Mouse (Mus musculus): ENCODE measurements around the gene Trem2. TPM values are rescaled to one million over a fixed set of nuclear protein-coding genes. Genes with fewer than 3 reads are reported as not detected.
"Not testable (repeated sequence)": the region's sequence is repeated elsewhere in the genome, so short reads cannot be mapped to it uniquely, and the experiment has no call there.

Gene Trem2
- polyA plus RNA-seq (2015; fragmentation: Nextera tagmentation; extraction: Ambion mirVana), result 5.1 and 5.8 TPM in 2 replicates

GRCm38 (mm10) chr17:48346231-48346630 lies at the start of gene Trem2:
Gene Trem2 (plus strand): TSS chr17:48346401.
- WGBS, result 85% methylated on average over 5 of the region's 5 CpGs
- H3K4me1 ChIP-seq (replicated peaks), result no peaks in the 10 kb centered on the region
- H3K27me3 ChIP-seq, result no peaks in the 10 kb centered on the region
- H3K9ac ChIP-seq, result no peak within 1 kb of the TSS
- no peak for ATAC-seq (ENCODE audit: low read depth)
- no peaks in the 10 kb centered on the region for H3K9me3 ChIP-seq
- H3K4me2 ChIP-seq, result no peak within 1 kb of the TSS
- H3K27ac ChIP-seq (replicated peaks), result no peak within 1 kb of the TSS
- no peak within 1 kb of the TSS for H3K4me3 ChIP-seq
- no peaks in the 10 kb centered on the region for H3K36me3 ChIP-seq

GRCm38 (mm10) chr17:48299203-48299602 lies 47.0 kb upstream of the Trem2 start, which contains the start of gene Treml2:
Gene Treml2 (plus strand): TSS chr17:48299498.
- 39% methylated on average over 3 of the region's 4 CpGs for WGBS
- ATAC-seq (ENCODE audit: low read depth), result no peak
- no peaks in the 10 kb centered on the region for H3K36me3 ChIP-seq
- H3K9ac ChIP-seq, result no peak within 1 kb of the TSS
- no peaks in the 10 kb centered on the region for H3K9me3 ChIP-seq
- H3K4me3 ChIP-seq, result no peak within 1 kb of the TSS
- no peak within 1 kb of the TSS for H3K4me2 ChIP-seq
- H3K4me1 ChIP-seq (replicated peaks), result no peaks in the 10 kb centered on the region
- H3K27ac ChIP-seq (replicated peaks), result no peak within 1 kb of the TSS
- no peaks in the 10 kb centered on the region for H3K27me3 ChIP-seq

GRCm38 (mm10) chr17:48299756-48300155 lies 46.4 kb upstream of the Trem2 start:
- Histone ChIP-seq H3K4me3 (no peak overlapping the region), H3K27ac (replicated peaks) (no peak overlapping the region), H3K9ac (no peak overlapping the region), H3K36me3 (no peaks in the 10 kb centered on the region), H3K27me3 (no peaks in the 10 kb centered on the region), H3K4me1 (replicated peaks) (no peaks in the 10 kb centered on the region), H3K4me2 (no peak overlapping the region), H3K9me3 (no peaks in the 10 kb centered on the region)
- ATAC-seq (ENCODE audit: low read depth), result no peak
- 63% methylated on average over 7 of the region's 7 CpGs for WGBS

GRCm38 (mm10) chr17:48300199-48300598 lies 46.0 kb upstream of the Trem2 start:
- no peak overlapping the region for H3K4me2 ChIP-seq
- WGBS, result 69% methylated on average over 7 of the region's 7 CpGs
- H3K27ac ChIP-seq (replicated peaks), result no peak overlapping the region
- H3K9me3 ChIP-seq, result no peaks in the 10 kb centered on the region
- no peak overlapping the region for H3K4me3 ChIP-seq
- no peaks in the 10 kb centered on the region for H3K4me1 ChIP-seq (replicated peaks)
- no peak overlapping the region for H3K9ac ChIP-seq
- no peak for ATAC-seq (ENCODE audit: low read depth)
- no peaks in the 10 kb centered on the region for H3K36me3 ChIP-seq
- no peaks in the 10 kb centered on the region for H3K27me3 ChIP-seq

GRCm38 (mm10) chr17:48300861-48301260 lies 45.3 kb upstream of the Trem2 start:
- Histone ChIP-seq H3K27me3 (no peaks in the 10 kb centered on the region), H3K4me1 (replicated peaks) (no peaks in the 10 kb centered on the region), H3K36me3 (no peaks in the 10 kb centered on the region), H3K4me3 (no peak overlapping the region), H3K9me3 (no peaks in the 10 kb centered on the region), H3K9ac (no peak overlapping the region), H3K27ac (replicated peaks) (no peak overlapping the region), H3K4me2 (no peak overlapping the region)
- ATAC-seq (ENCODE audit: low read depth), result no peak
- 82% methylated on average over 9 of the region's 9 CpGs for WGBS

- no peak for ATAC-seq (ENCODE audit: low read depth)
- Histone ChIP-seq H3K9ac (no peak overlapping the region), H3K27ac (replicated peaks) (no peak overlapping the region), H3K9me3 (no peaks in the 10 kb centered on the region), H3K27me3 (no peaks in the 10 kb centered on the region), H3K4me3 (no peak overlapping the region), H3K4me1 (replicated peaks) (no peaks in the 10 kb centered on the region), H3K36me3 (no peaks in the 10 kb centered on the region), H3K4me2 (no peak overlapping the region)
- 94% methylated on average over 5 of the region's 5 CpGs for WGBS
Measured at GRCm38 (mm10) chr17:48301792-48302191, 44.4 kb upstream of the Trem2 start.

- ATAC-seq (ENCODE audit: low read depth), result no peak
- H3K9ac ChIP-seq, result no peak overlapping the region
Measured at GRCm38 (mm10) chr17:48312124-48312523, 34.1 kb upstream of the Trem2 start.

GRCm38 (mm10) chr17:48315905-48316579 lies 30.2 kb upstream of the Trem2 start, which contains the start of gene B430306N03Rik:
Gene B430306N03Rik (plus strand): TSS chr17:48316141.
- not testable (repeated sequence) for H3K27ac ChIP-seq (replicated peaks); H3K9ac ChIP-seq; H3K4me2 ChIP-seq; H3K9me3 ChIP-seq; ATAC-seq (ENCODE audit: low read depth); H3K36me3 ChIP-seq; H3K27me3 ChIP-seq; H3K4me3 ChIP-seq; H3K4me1 ChIP-seq (replicated peaks)
- 86% methylated on average over 3 of the region's 3 CpGs for WGBS

More at GRCm38 (mm10) chr17:48312124-48312523, 34.1 kb upstream of the Trem2 start:
- no peak overlapping the region for H3K4me2 ChIP-seq
- H3K4me3 ChIP-seq, result no peak overlapping the region
- no peaks in the 10 kb centered on the region for H3K9me3 ChIP-seq
- H3K27me3 ChIP-seq, result no peaks in the 10 kb centered on the region
- H3K27ac ChIP-seq (replicated peaks), result no peak overlapping the region
- 73% methylated on average over 2 of the region's 2 CpGs for WGBS
- H3K36me3 ChIP-seq, result no peaks in the 10 kb centered on the region
- no peaks in the 10 kb centered on the region for H3K4me1 ChIP-seq (replicated peaks)

- no peaks in the 10 kb centered on the region for H3K36me3 ChIP-seq
- H3K4me1 ChIP-seq (replicated peaks), result no peaks in the 10 kb centered on the region
- no peak for ATAC-seq (ENCODE audit: low read depth)
- no peak overlapping the region for H3K4me3 ChIP-seq
- no peaks in the 10 kb centered on the region for H3K27me3 ChIP-seq
- no peak overlapping the region for H3K27ac ChIP-seq (replicated peaks)
- H3K9ac ChIP-seq, result no peak overlapping the region
- 96% methylated on average over 1 of the region's 1 CpGs for WGBS
- no peak overlapping the region for H3K4me2 ChIP-seq
- no peaks in the 10 kb centered on the region for H3K9me3 ChIP-seq
Measured at GRCm38 (mm10) chr17:48318686-48319085, 27.5 kb upstream of the Trem2 start.

- no peaks in the 10 kb centered on the region for H3K36me3 ChIP-seq
- 94% methylated on average over 2 of the region's 2 CpGs for WGBS
Measured at GRCm38 (mm10) chr17:48321279-48321678, 24.9 kb upstream of the Trem2 start.

GRCm38 (mm10) chr17:48323236-48323635 lies 23.0 kb upstream of the Trem2 start:
- no peaks in the 10 kb centered on the region for H3K9me3 ChIP-seq
- H3K27me3 ChIP-seq, result no peaks in the 10 kb centered on the region

More at GRCm38 (mm10) chr17:48321279-48321678, 24.9 kb upstream of the Trem2 start:
- no peak for ATAC-seq (ENCODE audit: low read depth)
- H3K4me3 ChIP-seq, result no peak overlapping the region
- no peak overlapping the region for H3K9ac ChIP-seq
- no peak overlapping the region for H3K4me2 ChIP-seq
- H3K27ac ChIP-seq (replicated peaks), result no peak overlapping the region
- H3K9me3 ChIP-seq, result no peaks in the 10 kb centered on the region
- no peaks in the 10 kb centered on the region for H3K27me3 ChIP-seq
- no peaks in the 10 kb centered on the region for H3K4me1 ChIP-seq (replicated peaks)

GRCm38 (mm10) chr17:48324258-48324657 lies 21.9 kb upstream of the Trem2 start:
- Histone ChIP-seq H3K27me3 (no peaks in the 10 kb centered on the region), H3K4me2 (no peak overlapping the region), H3K4me3 (no peak overlapping the region), H3K36me3 (no peaks in the 10 kb centered on the region), H3K9ac (no peak overlapping the region), H3K4me1 (replicated peaks) (no peaks in the 10 kb centered on the region), H3K27ac (replicated peaks) (no peak overlapping the region), H3K9me3 (no peaks in the 10 kb centered on the region)
- no peak for ATAC-seq (ENCODE audit: low read depth)
- WGBS, result 93% methylated on average over 5 of the region's 5 CpGs

More at GRCm38 (mm10) chr17:48323236-48323635, 23.0 kb upstream of the Trem2 start:
- no peak for ATAC-seq (ENCODE audit: low read depth)
- Histone ChIP-seq H3K9ac (no peak overlapping the region), H3K27ac (replicated peaks) (no peak overlapping the region), H3K4me1 (replicated peaks) (no peaks in the 10 kb centered on the region), H3K4me3 (no peak overlapping the region), H3K36me3 (no peaks in the 10 kb centered on the region), H3K4me2 (no peak overlapping the region)
- 56% methylated on average over 3 of the region's 3 CpGs for WGBS

GRCm38 (mm10) chr17:48325093-48325492 lies 21.1 kb upstream of the Trem2 start:
- no peak overlapping the region for H3K27ac ChIP-seq (replicated peaks)
- H3K4me1 ChIP-seq (replicated peaks), result no peaks in the 10 kb centered on the region
- H3K36me3 ChIP-seq, result no peaks in the 10 kb centered on the region
- 91% methylated on average over 6 of the region's 6 CpGs for WGBS
- no peaks in the 10 kb centered on the region for H3K27me3 ChIP-seq
- H3K9ac ChIP-seq, result no peak overlapping the region
- no peak overlapping the region for H3K4me2 ChIP-seq
- H3K9me3 ChIP-seq, result no peaks in the 10 kb centered on the region
- H3K4me3 ChIP-seq, result no peak overlapping the region
- no peak for ATAC-seq (ENCODE audit: low read depth)
